Mouse (Mus musculus): ENCODE results near the gene Commd7. TPM values are rescaled to one million over a fixed set of nuclear protein-coding genes. Genes with fewer than 3 reads are reported as not detected.

Commd7 gene
- polyA plus RNA-seq, 1 experiment: 22.3 TPM

DNA sequence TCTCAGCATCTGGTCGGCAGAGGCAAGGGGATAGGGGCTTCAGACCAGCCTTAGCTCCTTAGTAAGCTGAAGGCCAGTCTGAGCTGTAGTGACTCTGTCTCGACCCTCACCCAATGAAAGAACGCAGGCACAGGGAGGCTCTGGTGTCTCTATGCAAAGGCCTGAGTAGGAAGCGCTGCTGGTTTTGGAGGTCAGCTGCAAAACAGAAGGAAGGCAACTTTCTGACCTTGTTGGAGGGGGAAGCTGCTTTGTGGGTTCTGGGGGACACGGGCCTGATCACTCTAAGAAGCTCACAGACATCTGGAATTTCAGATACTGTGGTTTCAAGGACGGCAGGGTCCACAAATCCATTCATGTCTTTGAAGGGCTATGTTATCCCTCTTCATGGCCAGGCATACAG, 46.6 kb downstream of the Commd7 start:
- H3K79me2 ChIP-seq (ENCODE audit: control insufficient read depth, insufficient read depth): no peaks in the 10 kb centered on the region
- H3K4me3 ChIP-seq: no peak overlapping the region
- H3K27me3 ChIP-seq (ENCODE audit: control insufficient read depth, insufficient read depth, insufficient read length): no peaks in the 10 kb centered on the region
- no peaks in the 10 kb centered on the region for H3K36me3 ChIP-seq (ENCODE audit: control insufficient read depth, insufficient read depth)
- no peak for TF ChIP-seq POLR2AphosphoS2 (IDR thresholded peaks at IDR 0.05; ENCODE audit: insufficient read length, low read depth)
- TF ChIP-seq TCF12 (IDR thresholded peaks at IDR 0.05; ENCODE audit: insufficient read depth, poor library complexity, severe bottlenecking): no peak
- no peak for TF ChIP-seq MAX (IDR thresholded peaks at IDR 0.05; ENCODE audit: low read depth)
- no peak for TF ChIP-seq E2F4 (IDR thresholded peaks at IDR 0.05; ENCODE audit: insufficient read depth)
- TF ChIP-seq CEBPB (IDR thresholded peaks at IDR 0.05; ENCODE audit: insufficient read depth, poor library complexity, severe bottlenecking): no peak
- TF ChIP-seq REST (IDR thresholded peaks at IDR 0.05; ENCODE audit: insufficient read depth, insufficient read length): no peak
- TF ChIP-seq POLR2A (IDR thresholded peaks at IDR 0.05; ENCODE audit: insufficient read length, low read depth): no peak
- no peak overlapping the region for H3ac ChIP-seq (ENCODE audit: control insufficient read depth, insufficient read length)
- peak overlapping the region; percentile 51 for H3K4me2 ChIP-seq (ENCODE audit: low read depth)

DNA sequence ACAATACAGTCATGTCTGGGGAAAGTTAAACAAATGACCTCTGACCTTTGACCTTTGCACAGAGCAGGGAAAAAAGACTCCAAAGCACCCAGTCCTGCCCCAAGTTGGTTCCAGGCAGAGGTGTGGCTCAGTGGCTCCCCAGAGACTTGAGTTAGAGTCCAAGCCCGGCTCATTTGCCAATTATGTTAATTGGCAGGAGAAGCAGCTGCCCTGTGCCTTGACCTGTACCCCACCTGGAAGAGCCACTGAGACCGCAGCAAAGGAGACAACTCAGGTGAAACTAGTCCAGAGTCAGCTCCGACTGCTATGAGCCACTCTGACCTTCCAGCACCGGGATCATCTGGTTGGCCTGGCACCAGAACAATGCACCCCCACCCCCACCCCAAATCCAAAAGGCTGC, 48.2 kb downstream of the Commd7 start:
- Histone ChIP-seq H3K27me3 (ENCODE audit: control insufficient read depth, insufficient read depth, insufficient read length) (no peaks in the 10 kb centered on the region), H3K4me3 (no peak overlapping the region), H3K36me3 (ENCODE audit: control insufficient read depth, insufficient read depth) (no peaks in the 10 kb centered on the region), H3K79me2 (ENCODE audit: control insufficient read depth, insufficient read depth) (no peaks in the 10 kb centered on the region), H3ac (ENCODE audit: control insufficient read depth, insufficient read length) (no peak overlapping the region), H3K4me2 (ENCODE audit: low read depth) (no peak overlapping the region)
- TF ChIP-seq TCF3 (IDR thresholded peaks at IDR 0.05; ENCODE audit: insufficient read length, low read depth) (no peak), CEBPB (IDR thresholded peaks at IDR 0.05; ENCODE audit: insufficient read depth, poor library complexity, severe bottlenecking) (no peak), E2F4 (IDR thresholded peaks at IDR 0.05; ENCODE audit: insufficient read depth) (no peak), TCF12 (IDR thresholded peaks at IDR 0.05; ENCODE audit: insufficient read depth, poor library complexity, severe bottlenecking) (no peak), USF1 (IDR thresholded peaks at IDR 0.05; ENCODE audit: low read depth) (no peak), POLR2A (IDR thresholded peaks at IDR 0.05; ENCODE audit: insufficient read length, low read depth) (no peak), MAX (IDR thresholded peaks at IDR 0.05; ENCODE audit: low read depth) (no peak), REST (IDR thresholded peaks at IDR 0.05; ENCODE audit: insufficient read depth, insufficient read length) (no peak)

DNA sequence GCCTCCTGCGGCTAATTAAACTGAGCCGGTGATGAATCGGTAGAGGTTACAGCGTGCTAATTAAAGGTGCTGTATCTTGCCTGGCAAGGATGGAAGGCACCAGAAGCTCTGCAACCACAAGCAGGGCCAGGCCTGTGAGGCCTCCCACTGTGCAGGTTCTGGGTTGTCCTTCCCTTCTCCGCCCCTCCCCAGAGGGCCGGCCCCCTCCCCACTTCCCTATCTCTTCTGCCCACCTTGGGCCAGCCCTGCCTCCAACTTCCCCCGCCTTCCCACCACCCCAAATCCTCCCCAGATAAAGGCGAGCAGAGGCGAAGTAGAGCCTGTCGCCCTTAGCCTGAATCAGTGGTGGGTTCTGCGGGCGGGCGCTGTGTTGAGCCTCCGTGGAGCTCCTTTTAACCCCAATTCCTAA, 48.9 kb downstream of the Commd7 start:
- TF ChIP-seq TCF3 (IDR thresholded peaks at IDR 0.05; ENCODE audit: insufficient read length, low read depth) (no peak), CEBPB (IDR thresholded peaks at IDR 0.05; ENCODE audit: insufficient read depth, poor library complexity, severe bottlenecking) (no peak), POLR2A (IDR thresholded peaks at IDR 0.05; ENCODE audit: insufficient read length, low read depth) (no peak), E2F4 (IDR thresholded peaks at IDR 0.05; ENCODE audit: insufficient read depth) (no peak), TCF12 (IDR thresholded peaks at IDR 0.05; ENCODE audit: insufficient read depth, poor library complexity, severe bottlenecking) (no peak), SRF (IDR thresholded peaks at IDR 0.05; ENCODE audit: control insufficient read depth, insufficient read length, low read depth) (no peak), MAX (IDR thresholded peaks at IDR 0.05; ENCODE audit: low read depth) (no peak), USF1 (IDR thresholded peaks at IDR 0.05; ENCODE audit: low read depth) (no peak), MYOG (IDR thresholded peaks at IDR 0.05; ENCODE audit: control insufficient read depth in 1 of 3, insufficient read depth in 1 of 3, insufficient read length in 2 of 3, low read depth in 2 of 3) (no peak), REST (IDR thresholded peaks at IDR 0.05; ENCODE audit: insufficient read depth, insufficient read length) (no peak), POLR2AphosphoS2 (IDR thresholded peaks at IDR 0.05; ENCODE audit: insufficient read length, low read depth) (no peak), MYOD1 (IDR thresholded peaks at IDR 0.05; ENCODE audit: control insufficient read depth in 1 of 3, insufficient read length in 2 of 3, low read depth in 2 of 3) (no peak)
- H3K4me3 ChIP-seq: no peak overlapping the region
- no peak overlapping the region for H3K4me2 ChIP-seq (ENCODE audit: low read depth)
- no peak overlapping the region for H3ac ChIP-seq (ENCODE audit: control insufficient read depth, insufficient read length)
- no peaks in the 10 kb centered on the region for H3K36me3 ChIP-seq (ENCODE audit: control insufficient read depth, insufficient read depth)
- no peaks in the 10 kb centered on the region for H3K79me2 ChIP-seq (ENCODE audit: control insufficient read depth, insufficient read depth)
- H3K27me3 ChIP-seq (ENCODE audit: control insufficient read depth, insufficient read depth, insufficient read length): no peaks in the 10 kb centered on the region

DNA sequence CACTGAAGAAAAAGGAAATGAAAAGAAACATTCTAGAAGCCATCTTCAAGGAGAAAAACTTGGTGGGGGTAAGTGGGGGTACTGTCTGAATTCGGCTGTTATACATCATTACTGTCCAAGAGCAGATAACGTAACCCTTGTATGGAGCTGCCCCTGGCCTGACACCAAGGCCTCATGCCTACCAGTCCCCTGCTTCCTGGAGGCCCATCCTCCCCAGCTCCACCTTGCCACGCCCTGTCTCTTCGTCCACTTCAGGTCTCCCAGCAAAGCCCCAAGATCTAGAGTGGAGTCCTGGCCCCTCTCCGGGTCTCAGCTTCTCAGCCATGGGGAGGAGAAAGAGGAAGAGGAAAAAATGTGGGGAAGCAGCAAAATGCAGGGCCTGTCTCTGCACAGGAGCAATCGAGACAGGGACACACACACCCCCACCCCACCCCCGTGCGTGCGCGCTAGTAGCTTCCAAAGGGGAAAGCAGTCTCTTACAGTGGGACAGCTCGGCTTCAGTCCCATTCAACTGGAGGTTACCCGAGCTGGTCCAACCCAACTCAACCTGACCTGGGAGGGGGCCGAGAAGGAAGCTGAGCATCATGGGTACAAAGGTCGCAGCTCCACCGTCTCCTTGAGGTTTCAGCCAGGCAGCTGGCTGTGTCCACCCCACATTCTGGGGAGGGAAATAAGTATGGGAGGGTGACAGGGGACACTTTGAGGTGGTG, 49.5 kb downstream of the Commd7 start:
- no peaks in the 10 kb centered on the region for H3K27me3 ChIP-seq (ENCODE audit: control insufficient read depth, insufficient read depth, insufficient read length)
- H3ac ChIP-seq (ENCODE audit: control insufficient read depth, insufficient read length): no peak overlapping the region
- H3K4me3 ChIP-seq: no peak overlapping the region
- no peaks in the 10 kb centered on the region for H3K79me2 ChIP-seq (ENCODE audit: control insufficient read depth, insufficient read depth)
- no peak overlapping the region for H3K4me2 ChIP-seq (ENCODE audit: low read depth)
- no peaks in the 10 kb centered on the region for H3K36me3 ChIP-seq (ENCODE audit: control insufficient read depth, insufficient read depth)
- TF ChIP-seq REST (IDR thresholded peaks at IDR 0.05; ENCODE audit: insufficient read depth, insufficient read length) (no peak), MYOG (IDR thresholded peaks at IDR 0.05; ENCODE audit: control insufficient read depth in 1 of 3, insufficient read depth in 1 of 3, insufficient read length in 2 of 3, low read depth in 2 of 3) (no peak), SRF (IDR thresholded peaks at IDR 0.05; ENCODE audit: control insufficient read depth, insufficient read length, low read depth) (no peak), TCF3 (IDR thresholded peaks at IDR 0.05; ENCODE audit: insufficient read length, low read depth) (no peak), E2F4 (IDR thresholded peaks at IDR 0.05; ENCODE audit: insufficient read depth) (no peak), USF1 (IDR thresholded peaks at IDR 0.05; ENCODE audit: low read depth) (no peak), MAX (IDR thresholded peaks at IDR 0.05; ENCODE audit: low read depth) (no peak), POLR2A (IDR thresholded peaks at IDR 0.05; ENCODE audit: insufficient read length, low read depth) (no peak), TCF12 (IDR thresholded peaks at IDR 0.05; ENCODE audit: insufficient read depth, poor library complexity, severe bottlenecking) (no peak), CEBPB (IDR thresholded peaks at IDR 0.05; ENCODE audit: insufficient read depth, poor library complexity, severe bottlenecking) (no peak), MYOD1 (IDR thresholded peaks at IDR 0.05; ENCODE audit: control insufficient read depth in 1 of 3, insufficient read length in 2 of 3, low read depth in 2 of 3) (no peak), POLR2AphosphoS2 (IDR thresholded peaks at IDR 0.05; ENCODE audit: insufficient read length, low read depth) (no peak)

DNA sequence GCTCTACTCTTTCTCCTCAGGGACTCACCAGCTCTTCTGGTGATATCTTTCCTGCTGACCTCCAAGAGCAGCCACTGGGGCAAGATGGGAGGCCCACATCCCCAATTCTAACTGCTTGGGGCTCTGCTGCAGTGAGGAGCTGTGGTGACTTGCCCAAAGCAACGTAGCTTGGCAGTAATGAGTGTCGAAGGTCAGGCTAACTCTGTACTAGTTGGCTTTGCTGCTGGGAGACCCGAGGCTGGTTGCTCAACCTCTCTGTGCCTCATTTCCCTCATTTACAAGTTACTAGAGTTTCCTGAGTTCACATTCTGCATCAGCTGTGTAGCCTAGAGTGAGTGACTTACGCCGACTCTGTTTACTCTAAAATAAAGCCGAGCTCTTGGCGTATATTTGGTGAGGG, 51.2 kb downstream of the Commd7 start:
- Histone ChIP-seq H3ac (ENCODE audit: control insufficient read depth, insufficient read length) (no peak overlapping the region), H3K4me3 (no peak overlapping the region), H3K27me3 (ENCODE audit: control insufficient read depth, insufficient read depth, insufficient read length) (no peaks in the 10 kb centered on the region), H3K36me3 (ENCODE audit: control insufficient read depth, insufficient read depth) (no peaks in the 10 kb centered on the region), H3K4me2 (ENCODE audit: low read depth) (no peak overlapping the region), H3K79me2 (ENCODE audit: control insufficient read depth, insufficient read depth) (no peaks in the 10 kb centered on the region)
- TF ChIP-seq TCF12 (IDR thresholded peaks at IDR 0.05; ENCODE audit: insufficient read depth, poor library complexity, severe bottlenecking) (no peak), POLR2A (IDR thresholded peaks at IDR 0.05; ENCODE audit: insufficient read length, low read depth) (no peak), MYOG (IDR thresholded peaks at IDR 0.05; ENCODE audit: control insufficient read depth in 1 of 3, insufficient read depth in 1 of 3, insufficient read length in 2 of 3, low read depth in 2 of 3) (no peak), MAX (IDR thresholded peaks at IDR 0.05; ENCODE audit: low read depth) (no peak), MYOD1 (IDR thresholded peaks at IDR 0.05; ENCODE audit: control insufficient read depth in 1 of 3, insufficient read length in 2 of 3, low read depth in 2 of 3) (no peak), REST (IDR thresholded peaks at IDR 0.05; ENCODE audit: insufficient read depth, insufficient read length) (no peak), E2F4 (IDR thresholded peaks at IDR 0.05; ENCODE audit: insufficient read depth) (no peak), POLR2AphosphoS2 (IDR thresholded peaks at IDR 0.05; ENCODE audit: insufficient read length, low read depth) (no peak), USF1 (IDR thresholded peaks at IDR 0.05; ENCODE audit: low read depth) (no peak), TCF3 (IDR thresholded peaks at IDR 0.05; ENCODE audit: insufficient read length, low read depth) (no peak), SRF (IDR thresholded peaks at IDR 0.05; ENCODE audit: control insufficient read depth, insufficient read length, low read depth) (no peak), CEBPB (IDR thresholded peaks at IDR 0.05; ENCODE audit: insufficient read depth, poor library complexity, severe bottlenecking) (no peak)

All from myocyte (in vitro differentiated cells).